Mouse (Mus musculus) monocyte, adult 5-6 weeks (primary cell): ENCODE results near the gene Trim25. TPM values are rescaled to one million over a fixed set of nuclear protein-coding genes. Genes with fewer than 3 reads are reported as not detected.

Experiments used
- ATAC-seq: fragments of 153-309, 156-312 bp; replicated peaks from 2 replicates; pipeline ENCODE4 v1.8.0; 2017; ENCODE audit warnings: mild to moderate bottlenecking; ENCODE audit not compliant: low TSS enrichment, insufficient number of reproducible peaks, severe bottlenecking, poor library complexity, low FRiP score
- total RNA-seq: library from RNA; stranded (forward); fragments of 200-1000, 200-491, 200-594 nt; gene quantifications from 3 replicates; pipeline ENCODE4 v1.2.3, GENCODE M21; 2017

The Trim25 gene
- 49.5 to 82.1 TPM (median 73.1 TPM) in 3 replicates for total RNA-seq

GRCm38 (mm10) chr11:88998974-88999722 lies at the start of gene Trim25:
Gene Trim25, plus strand, starts transcription at chr11:88999376.
- peak; percentile 91 for ATAC-seq

DNA sequence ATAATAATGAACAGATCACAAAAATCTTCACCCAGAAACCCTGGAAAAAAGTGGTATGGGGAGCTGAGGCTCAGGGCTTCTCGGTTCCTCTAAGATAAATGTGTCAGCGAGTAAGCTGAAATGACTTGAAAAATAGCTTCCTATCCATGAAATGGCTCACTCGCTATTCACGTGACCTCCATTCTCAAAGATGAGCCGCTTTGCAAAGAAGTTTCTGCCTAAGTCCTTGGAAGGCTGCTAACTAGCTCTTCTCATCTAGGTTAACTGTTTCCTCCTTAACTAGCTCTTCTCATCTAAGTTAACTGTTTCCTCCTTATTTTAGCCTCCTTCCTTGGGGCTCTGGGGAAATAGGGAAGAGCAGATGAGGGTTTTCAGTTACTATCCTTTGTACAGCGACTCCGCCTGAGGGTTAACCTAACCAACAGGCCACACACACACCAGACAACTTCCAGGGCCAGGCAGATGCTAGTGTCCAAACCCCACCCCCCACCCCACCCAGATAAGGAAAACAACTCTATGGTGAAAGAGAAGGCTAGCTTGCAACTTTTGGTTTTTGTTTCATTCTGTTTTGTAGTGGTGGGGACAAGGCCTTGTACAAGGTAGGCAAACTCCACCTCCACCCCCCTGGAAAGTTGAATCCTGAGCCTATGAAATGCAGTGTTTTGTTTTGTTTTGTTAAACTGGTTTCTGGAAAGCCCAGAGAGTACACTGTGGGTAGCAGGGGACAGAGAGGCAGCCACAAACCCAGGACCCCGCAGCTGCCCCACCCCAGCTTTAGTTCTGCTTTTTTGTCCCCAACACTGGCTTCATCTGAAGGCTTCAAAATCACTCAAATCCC lies 49.2 kb upstream of the Trim25 start:
- no peak; the same call in 1 of the 2 replicates for ATAC-seq

DNA sequence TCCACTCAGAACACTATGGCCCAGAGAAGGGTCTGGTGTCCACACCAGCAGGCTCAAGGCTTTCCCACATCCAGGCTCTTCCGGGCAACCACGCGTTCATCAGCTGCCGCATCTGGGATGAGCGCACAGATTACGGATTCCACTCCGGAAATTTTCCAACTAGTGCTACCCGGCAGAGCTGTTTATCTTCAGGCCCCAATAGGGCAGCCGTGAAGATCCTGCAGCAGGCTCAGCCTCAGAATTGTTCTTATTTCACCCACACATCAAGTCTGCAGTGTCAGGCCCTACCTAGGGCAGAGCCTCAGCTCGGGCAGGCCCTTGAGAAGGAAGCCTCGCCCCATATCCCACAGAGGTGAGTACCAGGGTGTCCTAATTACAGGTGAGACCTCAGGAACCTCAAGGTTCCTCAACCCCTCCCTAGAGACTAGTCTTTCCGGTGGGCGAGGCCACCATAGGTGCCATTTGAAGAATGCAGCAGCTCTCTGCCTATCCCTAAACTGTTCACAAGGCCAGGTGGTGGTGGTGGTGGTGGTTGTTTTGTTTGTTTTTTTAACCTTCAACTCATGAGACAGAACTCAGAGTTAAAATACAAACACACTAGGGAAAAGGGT lies 48.4 kb upstream of the Trim25 start:
- ATAC-seq, result no peak

GRCm38 (mm10) chr11:88951576-88951975 lies 47.6 kb upstream of the Trim25 start:
- ATAC-seq, result no peak

GRCm38 (mm10) chr11:88952117-88952516 lies 47.1 kb upstream of the Trim25 start:
- ATAC-seq, result no peak

GRCm38 (mm10) chr11:88953582-88953981 lies 45.6 kb upstream of the Trim25 start:
- no peak for ATAC-seq

- peak; percentile 55 for ATAC-seq
Observed at GRCm38 (mm10) chr11:88954803-88955202, 44.4 kb upstream of the Trim25 start.

GRCm38 (mm10) chr11:88955217-88955969 lies 43.8 kb upstream of the Trim25 start, which contains the start of gene Scpep1:
Gene Scpep1, minus strand, starts transcription at chr11:88955465.
- ATAC-seq, result peak; percentile 98

- no peak for ATAC-seq
Observed at GRCm38 (mm10) chr11:88958851-88959250, 40.3 kb upstream of the Trim25 start.

DNA sequence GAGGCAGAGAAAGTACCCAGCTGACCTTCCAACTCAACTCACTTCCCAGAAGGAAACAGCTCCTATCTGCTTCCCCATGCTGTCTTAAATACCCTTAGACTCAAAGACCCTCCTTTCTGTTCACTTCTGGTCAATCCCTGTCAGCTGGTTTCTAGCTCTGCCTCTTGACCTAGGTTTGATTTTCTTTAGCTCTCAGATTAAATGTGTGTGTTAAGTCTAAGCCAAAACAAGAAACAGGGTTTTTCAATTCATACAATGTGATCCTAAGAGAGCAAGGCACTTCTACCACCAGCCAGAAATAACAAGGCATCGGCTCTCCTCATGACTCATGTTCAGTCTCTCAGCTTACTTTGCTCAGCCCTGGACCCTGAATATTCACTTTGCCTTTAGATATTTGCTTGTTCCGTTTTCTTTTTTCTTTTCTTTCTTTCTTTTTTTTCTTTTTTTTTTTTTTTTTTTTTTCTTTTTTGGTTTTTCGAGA lies 32.3 kb upstream of the Trim25 start, which contains the start of gene Elobl:
Gene Elobl (minus strand): TSS at position 51 of the 481 bp plus-strand sequence.
- ATAC-seq, result no peak

DNA sequence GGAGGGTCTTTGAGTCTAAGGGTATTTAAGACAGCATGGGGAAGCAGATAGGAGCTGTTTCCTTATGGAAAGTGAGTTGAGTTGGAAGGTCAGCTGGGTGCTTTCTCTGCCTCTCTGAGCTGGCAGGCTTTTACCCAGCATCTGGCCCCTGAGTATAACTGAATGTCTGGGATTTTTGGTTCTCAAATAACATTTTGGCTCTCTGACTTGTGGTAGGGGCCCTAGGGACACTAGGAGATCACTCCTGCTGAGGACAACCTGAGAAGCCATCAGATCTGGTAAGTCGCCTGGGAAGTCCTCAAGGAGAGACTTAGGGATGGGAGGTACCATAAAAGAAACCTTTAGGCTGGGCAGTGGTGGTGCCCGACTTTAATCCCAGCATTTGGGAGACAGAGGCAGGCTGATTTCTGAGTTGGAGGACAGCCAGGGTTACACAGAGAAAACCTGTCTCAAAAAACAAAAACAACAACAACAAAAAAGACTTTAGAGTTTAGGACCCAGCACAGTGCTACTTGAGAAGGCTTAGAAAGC lies 28.9 kb upstream of the Trim25 start, which contains the start of gene Coil:
Gene Coil (plus strand): TSS at position 51 of the 531 bp plus-strand sequence.
- no peak for ATAC-seq

DNA sequence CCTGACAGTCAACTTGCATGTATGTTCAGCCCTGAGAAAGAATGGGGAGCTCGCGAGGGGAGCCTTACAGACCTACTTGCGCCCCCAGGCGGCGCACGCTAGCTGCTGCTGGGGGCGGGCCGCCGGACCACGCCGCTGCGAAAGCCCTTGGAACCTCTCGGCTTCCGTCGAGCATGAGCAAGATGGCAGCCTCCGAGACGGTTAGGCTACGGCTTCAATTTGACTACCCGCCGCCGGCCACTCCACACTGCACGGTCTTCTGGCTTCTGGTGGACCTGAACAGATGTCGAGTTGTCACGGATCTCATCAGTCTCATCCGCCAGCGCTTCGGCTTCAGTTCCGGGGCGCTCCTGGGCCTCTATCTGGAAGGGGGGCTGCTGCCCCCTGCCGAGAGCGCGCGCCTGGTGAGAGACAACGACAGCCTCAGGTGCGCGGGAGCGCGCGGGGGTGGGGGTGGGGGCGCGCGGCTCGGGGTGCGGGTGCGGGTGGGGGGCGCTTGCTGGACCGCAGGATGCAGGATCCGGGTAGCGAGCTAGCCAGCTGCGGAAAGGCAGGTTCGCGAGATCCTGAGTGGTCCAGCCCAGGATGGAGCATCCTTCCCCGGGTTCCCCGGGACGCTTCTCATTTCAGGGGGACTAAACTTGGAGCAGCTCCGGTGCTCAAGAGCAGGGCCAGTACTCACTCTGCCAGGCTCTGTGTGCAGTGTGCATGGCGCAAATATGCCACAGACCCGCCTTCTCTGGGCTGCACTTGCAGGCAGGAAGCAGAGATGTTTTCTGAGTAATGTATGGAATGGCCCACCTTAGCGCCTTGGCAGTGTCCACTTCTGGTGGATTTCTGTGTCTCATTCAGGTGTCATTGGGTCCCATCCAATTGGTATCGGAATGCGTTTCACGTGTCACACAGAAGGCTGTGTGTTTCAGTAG lies 25.1 kb upstream of the Trim25 start:
- ATAC-seq, result peak; percentile 90

GRCm38 (mm10) chr11:88976320-88976719 lies 22.9 kb upstream of the Trim25 start:
- ATAC-seq, result no peak

- no peak for ATAC-seq
Observed at GRCm38 (mm10) chr11:88977188-88977587, 22.0 kb upstream of the Trim25 start.

DNA sequence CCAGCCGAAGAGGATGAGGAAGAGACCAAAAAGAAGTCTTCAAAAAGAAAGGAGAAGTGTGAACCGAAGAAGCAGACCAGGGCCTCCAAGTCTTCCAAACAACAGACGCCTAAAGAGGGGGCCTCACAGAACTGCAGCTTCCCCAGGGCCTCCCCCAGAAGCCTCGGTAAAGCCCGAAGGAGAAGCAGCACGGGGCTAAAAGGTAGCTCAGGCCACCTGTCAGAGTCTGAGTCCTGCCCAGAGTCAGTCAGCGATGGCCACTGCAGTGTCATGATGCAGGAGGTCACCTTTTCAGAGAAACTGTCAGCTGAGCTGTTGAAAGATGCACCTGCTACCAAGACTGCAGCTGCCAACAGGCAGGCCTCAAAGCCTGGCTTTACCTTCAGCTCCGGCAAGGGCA lies 17.8 kb upstream of the Trim25 start:
- ATAC-seq, result no peak

- ATAC-seq, result no peak
Observed at GRCm38 (mm10) chr11:88986616-88987015, 12.6 kb upstream of the Trim25 start.

DNA sequence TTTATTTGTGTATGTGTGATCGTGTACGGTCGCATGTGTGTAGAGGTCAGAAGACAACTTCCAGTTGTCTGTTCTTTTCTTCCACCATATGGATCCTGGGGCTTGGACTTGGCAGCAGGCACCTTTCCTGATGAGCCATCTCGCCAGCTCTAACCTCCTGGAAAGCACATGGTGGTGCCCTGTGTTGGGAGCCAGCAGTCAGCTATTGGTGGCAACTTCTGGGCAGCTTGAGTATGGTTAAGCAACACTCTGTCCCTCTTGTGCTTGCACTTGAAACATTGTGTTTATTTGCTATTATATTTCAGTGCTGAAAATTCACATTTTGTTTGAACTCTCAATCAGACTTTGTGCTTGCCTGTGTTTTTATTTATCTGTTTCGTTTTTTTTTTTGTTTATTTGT lies 10.2 kb upstream of the Trim25 start:
- no peak for ATAC-seq
